Mouse (Mus musculus): Measurements from ENCODE around the gene Got1.

The Got1 gene

DNA sequence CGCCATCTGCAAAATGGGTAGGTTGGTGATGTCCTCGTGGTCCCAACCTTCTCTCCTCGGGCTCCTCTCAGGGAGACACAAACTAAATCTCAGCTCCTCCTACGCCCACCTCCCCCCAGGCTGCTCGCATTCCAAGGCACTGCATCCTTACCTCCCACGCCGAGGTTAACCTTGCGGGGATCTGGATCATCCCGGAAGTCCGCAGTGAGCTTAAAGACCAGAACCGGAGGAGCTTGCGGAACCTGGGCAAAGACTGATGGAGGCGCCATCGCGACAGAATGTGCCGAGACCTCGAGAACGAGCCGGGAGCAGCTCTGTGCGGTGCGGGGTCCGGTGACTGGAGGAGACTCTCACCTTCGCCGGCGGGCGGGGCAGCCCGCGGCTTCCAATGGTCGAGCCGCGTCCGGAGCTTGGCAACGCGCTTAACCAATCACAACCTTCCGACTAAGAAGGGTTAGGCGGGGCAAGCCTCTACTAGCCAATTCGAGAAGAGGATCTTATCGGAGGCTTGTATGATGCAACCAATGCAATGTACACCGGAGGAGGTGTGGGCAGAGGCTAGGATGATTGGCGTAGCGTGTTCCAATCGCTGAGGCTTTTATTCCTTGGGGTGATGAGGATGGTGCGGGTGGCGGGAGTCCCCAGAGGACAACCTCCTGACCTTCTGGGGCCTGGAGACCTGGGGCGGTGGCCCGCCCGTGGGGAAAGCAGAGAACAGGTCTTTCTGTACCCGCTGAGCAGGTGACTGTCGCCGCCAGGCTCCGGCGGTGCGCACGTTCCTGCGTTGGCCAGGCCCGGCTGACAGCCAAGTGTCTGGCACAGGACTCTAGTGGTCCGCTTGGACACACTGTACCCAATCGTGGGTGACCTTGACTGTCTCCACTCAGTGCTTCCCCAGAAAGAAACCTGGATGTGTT lies at the start of gene Got1:
Gene Got1, minus strand, starts transcription at position 419 of the 917 bp plus-strand sequence.
- DNase-seq: peak; percentile 100

DNA sequence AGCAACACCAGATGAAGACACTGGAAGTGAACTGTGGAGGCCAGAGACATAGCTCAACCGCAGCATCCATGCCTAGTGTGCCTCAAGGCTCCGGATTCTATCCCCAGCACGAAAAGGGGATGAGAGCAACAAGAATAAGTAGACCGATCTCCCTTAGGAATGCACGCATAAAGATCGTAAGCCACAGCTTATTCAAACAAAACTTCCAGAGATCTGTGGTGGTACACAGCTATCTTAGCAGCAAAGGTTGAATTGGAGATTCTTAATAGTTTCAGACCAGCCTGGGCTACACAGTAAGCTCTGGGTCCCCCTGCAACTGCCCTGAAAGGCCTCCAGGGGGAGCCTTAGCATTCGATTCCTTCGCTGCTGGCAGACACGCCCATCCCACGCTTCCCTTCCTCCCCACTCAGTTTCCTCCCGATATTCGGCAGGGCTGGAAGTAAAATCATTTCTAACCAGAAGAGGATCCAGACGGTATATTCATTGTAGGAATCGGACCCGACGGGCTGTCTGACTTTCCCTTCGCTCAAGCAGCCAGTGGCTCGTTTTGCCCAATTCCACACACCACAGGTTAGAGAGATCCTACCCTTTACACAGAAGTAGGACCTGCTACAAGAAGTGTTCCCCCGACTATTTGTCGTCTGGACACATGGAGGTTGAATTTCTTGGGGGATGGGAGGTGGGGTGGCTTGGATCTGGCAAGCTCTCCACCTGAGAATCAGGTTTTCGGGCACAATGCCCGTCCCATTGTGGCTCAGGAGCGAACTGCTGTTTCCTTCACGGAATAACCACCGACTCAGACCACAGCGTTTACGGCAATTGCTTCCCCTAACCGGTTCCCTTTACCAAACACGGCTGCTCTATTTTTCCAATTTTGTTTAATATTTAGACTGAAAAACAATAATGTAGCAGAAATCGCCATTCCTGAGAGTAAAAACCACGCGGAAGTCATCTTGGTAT lies 46.7 kb upstream of the Got1 start:
- DNase-seq: peak; percentile 96

GRCm38 (mm10) chr19:43569133-43569532 lies 44.7 kb upstream of the Got1 start:
- DNase-seq: no peak

GRCm38 (mm10) chr19:43568298-43568697 lies 43.9 kb upstream of the Got1 start:
- no peak for DNase-seq

- peak; percentile 80 for DNase-seq
Measured at GRCm38 (mm10) chr19:43563166-43563565, 38.8 kb upstream of the Got1 start.

DNA sequence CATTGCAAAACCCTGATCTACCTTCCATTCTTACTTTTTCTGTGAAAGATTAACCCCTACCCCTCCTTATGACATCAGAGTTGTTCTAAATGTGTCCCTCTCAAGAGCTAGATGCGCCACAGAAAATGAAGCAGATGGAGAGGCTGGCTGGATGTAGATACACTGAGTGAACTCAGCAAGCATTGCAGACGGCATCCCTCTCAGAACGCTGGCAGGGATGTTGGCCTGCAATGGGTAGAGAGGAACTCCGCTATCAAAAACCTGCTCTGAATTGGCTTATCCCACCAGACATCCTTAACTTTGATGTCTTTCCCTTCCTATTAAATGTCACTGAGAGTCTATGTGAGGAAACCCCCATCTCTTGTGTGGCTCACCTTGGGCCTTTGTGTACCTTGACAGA lies 37.4 kb upstream of the Got1 start:
- no peak for DNase-seq

- DNase-seq: peak; percentile 73
Measured at GRCm38 (mm10) chr19:43560244-43560643, 35.8 kb upstream of the Got1 start.

- no peak for DNase-seq
Measured at GRCm38 (mm10) chr19:43551493-43551890, 27.1 kb upstream of the Got1 start.

DNA sequence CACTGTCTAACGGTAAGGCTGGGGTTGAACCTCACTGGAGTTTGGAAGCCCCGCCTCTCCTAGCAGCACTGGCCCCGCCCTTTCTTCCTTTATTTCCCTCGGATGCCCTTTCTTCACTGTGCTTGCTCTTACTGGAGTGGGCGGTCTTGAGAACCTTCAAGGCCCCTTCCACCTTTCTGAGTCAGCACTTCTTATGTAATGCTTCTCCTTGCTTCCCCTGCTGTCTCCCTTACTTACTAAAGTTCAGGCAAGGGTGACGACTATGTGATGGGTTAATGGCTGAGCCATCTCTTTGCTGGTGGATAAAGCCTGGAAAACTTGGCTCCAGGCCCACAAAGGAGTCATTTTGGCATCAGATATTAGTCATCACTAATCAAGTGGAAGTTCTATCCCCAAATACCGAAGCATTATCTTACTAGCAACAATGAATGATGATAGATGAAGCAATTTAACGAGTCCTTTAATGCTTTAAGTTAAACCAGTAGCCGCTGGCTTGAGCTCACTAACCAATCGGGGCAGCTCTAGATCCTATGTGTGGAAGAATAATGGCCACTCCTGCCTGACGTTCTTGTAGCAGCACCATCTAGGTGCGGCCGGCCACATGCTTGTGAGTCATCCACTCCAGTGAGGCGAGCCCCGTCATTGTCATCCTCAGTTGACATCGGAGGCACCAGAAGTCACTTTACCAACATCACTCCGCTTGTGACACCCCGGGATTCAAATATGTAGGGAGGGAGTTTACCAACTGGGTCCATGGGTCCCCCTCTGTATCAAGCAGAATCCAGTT lies 26.5 kb upstream of the Got1 start:
- DNase-seq: no peak

- DNase-seq: no peak
Measured at GRCm38 (mm10) chr19:43548060-43548459, 23.7 kb upstream of the Got1 start.

DNA sequence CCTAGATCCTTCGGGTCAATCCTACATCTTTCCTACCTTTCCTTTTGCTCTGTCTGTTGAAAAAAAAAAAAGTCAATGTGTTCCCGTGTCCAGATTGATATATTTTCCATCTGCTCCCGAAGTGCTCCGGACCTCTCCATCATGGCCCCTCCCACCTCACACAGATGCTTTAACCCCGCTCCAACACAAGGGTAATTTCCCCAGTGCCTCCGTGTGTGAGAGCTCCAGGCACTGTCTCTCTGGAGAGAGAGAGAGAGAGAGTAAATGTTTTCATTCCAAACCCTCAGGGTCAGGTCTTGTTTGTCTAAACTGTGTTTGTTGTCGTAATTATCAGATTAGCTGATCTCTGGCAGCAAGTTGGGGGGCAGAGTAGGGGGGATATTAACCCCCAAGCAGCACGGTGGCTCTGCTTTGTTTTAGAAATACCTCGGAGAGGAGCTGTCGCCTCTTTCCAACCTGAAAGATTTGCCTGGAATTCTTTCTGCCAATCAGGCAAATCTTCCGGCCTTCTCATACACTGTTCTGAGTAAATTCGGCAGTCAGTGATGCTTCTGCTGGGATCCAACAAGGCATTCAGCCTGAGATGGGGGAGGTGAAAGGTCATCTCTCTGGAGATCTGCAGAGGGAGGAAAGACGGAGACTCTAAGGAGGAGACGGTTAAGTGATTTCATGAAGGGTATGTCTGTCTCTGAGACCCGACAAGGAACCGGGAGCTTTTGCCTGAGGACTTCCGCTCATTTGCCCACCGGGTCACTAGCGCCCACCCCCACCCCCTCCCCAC lies 22.1 kb upstream of the Got1 start:
- DNase-seq: no peak

GRCm38 (mm10) chr19:43535372-43535771 lies 11.0 kb upstream of the Got1 start:
- no peak for DNase-seq

DNA sequence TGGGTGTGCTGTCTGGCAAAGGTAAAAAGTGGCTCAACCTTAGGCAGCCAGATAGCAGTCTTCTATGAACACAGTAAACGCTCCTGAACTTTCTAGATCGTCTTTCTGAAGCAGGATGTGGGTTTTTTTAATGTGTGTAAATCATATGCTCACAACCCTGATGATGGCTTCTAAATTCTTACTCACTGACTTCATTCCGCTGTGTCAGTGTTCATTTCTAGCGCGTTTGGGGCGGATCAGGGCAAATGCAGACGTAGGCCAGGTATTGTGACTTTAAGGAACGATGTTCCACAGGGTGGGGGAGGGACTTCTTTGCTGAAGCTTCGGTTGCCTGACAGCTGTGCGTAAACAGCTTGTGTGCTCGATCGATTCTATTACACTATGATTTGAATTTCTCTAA lies 6.5 kb upstream of the Got1 start:
- peak; percentile 64 for DNase-seq

GRCm38 (mm10) chr19:43530197-43530770 lies 5.9 kb upstream of the Got1 start:
- DNase-seq: peak; percentile 97

GRCm38 (mm10) chr19:43528056-43528587 lies 3.7 kb upstream of the Got1 start:
- peak; percentile 95 for DNase-seq

DNA sequence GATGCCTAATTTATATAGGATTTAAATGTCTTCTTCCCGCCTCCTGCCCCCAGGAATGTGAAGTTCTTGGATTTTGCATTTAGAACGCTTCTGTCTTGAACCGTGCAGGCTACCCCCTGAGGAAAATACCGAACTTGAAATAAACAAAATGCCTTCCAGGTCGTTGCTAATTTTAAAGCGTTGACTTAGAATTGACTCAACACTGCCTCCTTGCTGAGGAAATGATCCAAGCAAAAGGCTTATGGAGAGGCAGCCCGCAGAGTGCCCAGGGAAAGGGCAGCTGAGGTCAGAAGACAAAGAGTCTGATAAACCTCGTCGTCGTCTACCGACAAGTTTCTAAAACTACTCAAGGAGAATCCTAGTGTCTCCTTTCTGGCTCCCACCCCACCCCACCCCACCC lies 2.7 kb upstream of the Got1 start:
- peak; percentile 91 for DNase-seq

DNA sequence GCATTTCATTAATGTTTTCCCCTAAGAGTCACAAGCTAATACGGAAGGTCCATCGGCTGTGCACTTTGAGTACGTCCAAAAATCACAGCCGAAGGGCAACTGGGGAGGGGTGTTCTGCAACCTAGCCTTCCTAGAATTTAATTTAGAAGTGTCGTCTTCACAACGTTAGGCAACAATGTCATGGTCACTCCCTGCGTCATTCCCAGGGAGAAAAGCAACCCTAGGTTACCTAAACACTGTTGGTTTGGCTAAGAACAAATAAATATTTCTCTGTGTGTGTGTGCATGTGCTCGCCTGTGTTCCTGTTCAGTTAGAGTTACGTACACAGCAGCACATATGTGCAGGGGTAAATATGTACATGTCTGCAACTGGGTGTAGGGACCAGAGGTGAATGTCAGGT lies 1.6 kb upstream of the Got1 start:
- peak; percentile 81 for DNase-seq

- DNase-seq: peak; percentile 71
Measured at GRCm38 (mm10) chr19:43525566-43525965, 1.2 kb upstream of the Got1 start.

- no peak for DNase-seq
Measured at GRCm38 (mm10) chr19:43525104-43525482, 688 bp upstream of the Got1 start.

DNA sequence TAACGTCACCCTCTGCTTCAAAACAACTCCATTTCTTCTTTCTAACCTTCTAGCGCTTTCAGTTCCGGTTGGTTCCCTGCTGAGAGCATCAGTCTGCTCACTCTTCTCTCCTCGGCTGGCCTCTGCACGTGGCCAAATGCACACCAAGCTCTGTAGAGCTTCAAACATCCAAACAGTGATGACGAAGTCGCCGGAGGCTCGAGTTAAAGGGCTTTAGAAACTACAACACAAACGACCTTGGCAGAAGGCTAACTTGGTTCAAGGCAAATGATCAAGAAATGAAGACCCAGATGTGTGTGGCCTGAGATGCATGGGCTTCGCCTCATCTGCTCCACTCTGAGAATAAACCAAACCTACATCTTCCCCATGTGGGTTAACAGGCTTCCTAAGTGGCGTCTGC lies 854 bp downstream of the Got1 start:
- peak; percentile 94 for DNase-seq

- peak; percentile 74 for DNase-seq
Measured at GRCm38 (mm10) chr19:43521996-43522395, 2.4 kb downstream of the Got1 start.

All from heart, adult 11 months (tissue).